Mouse (Mus musculus) common myeloid progenitor, adult 5-6 weeks (primary cell): ENCODE results near the gene Atf6. TPM values are rescaled to one million over a fixed set of nuclear protein-coding genes. Genes with fewer than 3 reads are reported as not detected.
A peak's percentile ranks its signal among the peaks of the same experiment; 100 is the strongest.

Source experiments
- ATAC-seq: replicated peaks from 2 replicates; pipeline ENCODE4 v1.8.0; 2016; ENCODE audit warnings: low read depth, mild to moderate bottlenecking, moderate TSS enrichment, inconsistent platforms; ENCODE audit not compliant: poor library complexity, severe bottlenecking
- total RNA-seq: library from RNA; stranded (forward); fragments of 200-1000, 187-1606 nt; gene quantifications from 2 replicates; pipeline ENCODE4 v1.2.3, GENCODE M21; 2017

The Atf6 gene
- total RNA-seq, 1 experiment from 2014 or later, result 28.6 TPM

GRCm38 (mm10) chr1:170786570-170787341 lies 80.8 kb downstream of the Atf6 start:
- ATAC-seq, result no peak

DNA sequence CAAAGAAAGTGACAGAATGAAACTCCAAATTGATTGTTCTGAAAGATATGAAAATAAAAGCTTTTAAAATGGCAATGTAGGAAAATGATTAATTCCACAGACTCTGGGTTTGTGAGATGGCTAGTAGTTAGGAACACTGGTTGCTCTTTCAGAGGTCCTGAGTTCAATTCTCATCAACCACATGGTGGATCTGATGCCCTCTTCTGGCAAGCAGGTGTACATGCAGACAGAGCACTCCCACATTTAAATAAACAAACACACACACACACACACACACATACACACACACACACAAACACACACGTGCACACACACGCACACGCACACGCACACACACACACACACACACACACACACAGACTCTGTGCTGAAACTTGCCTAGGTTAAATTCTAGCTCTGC lies 89.9 kb downstream of the Atf6 start:
- ATAC-seq, result no peak

DNA sequence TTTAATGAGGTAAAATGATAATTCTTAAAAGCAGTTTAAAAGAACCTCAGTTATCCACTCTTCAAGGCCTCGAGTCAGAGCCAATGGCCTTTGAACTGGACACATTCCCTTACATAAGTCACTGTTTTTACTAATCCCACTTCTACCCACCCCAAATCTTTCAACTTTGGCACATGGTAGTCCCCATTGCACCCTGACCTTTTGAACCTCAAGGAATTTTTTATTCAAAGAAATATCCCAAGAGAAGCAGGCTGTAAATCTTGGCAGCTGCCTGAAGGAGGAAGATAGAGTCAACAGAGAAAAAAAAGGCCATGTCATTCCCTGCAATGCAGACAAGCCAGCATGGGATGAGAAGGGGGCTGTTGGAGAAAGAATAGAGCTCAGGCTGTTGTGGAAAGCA lies 93.1 kb downstream of the Atf6 start:
- no peak for ATAC-seq

GRCm38 (mm10) chr1:170773506-170773905 lies 94.1 kb downstream of the Atf6 start:
- ATAC-seq, result no peak

DNA sequence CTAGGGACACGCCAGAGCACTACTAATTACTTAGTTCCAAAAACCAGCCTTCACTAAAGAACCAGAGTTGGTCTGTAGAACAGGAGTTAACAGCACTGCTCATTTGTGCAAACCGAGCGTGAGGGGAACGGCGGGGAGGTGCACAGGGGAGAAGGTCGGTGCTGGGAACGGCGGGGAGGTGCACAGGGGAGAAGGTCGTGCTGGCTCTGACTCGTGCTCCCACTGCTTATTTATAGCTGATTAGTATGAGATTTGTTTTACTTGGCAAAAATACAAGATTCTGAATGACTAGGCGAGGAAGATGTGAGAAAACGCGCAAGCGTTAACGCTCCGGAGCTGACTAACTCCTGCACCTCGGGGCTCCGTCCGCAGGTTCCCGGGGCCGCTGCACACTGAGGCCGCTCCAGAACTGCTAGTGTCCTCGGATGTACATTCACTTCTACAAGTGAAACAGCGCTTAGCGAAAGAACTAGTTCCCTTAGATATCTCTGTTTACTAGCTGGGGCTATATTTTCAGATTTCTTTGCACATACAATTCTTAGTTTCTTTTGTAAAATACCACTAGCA lies 96.1 kb downstream of the Atf6 start:
- no peak for ATAC-seq

- ATAC-seq, result no peak
Measured at GRCm38 (mm10) chr1:170770691-170771090, 96.9 kb downstream of the Atf6 start.

DNA sequence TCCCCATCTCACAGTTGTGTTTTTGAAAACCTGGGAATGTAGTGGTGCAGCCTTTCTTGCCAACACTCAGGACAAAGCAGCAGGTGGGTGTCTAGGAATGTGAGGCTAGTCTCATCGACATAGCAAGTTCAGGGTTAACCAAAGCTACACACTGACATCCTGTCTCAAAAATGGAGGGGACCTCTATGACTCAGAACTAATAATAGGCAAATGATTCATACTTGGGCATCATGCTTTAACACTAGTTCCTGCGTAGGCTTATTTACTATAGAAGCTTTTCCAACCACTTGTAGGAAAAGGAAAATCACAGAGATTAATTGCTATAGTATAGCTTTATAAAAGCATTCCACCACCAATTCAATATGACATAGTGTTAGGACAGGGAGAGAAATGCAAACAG lies 100.6 kb downstream of the Atf6 start:
- ATAC-seq, result no peak

- no peak for ATAC-seq
Measured at GRCm38 (mm10) chr1:170764798-170765197, 102.8 kb downstream of the Atf6 start.

DNA sequence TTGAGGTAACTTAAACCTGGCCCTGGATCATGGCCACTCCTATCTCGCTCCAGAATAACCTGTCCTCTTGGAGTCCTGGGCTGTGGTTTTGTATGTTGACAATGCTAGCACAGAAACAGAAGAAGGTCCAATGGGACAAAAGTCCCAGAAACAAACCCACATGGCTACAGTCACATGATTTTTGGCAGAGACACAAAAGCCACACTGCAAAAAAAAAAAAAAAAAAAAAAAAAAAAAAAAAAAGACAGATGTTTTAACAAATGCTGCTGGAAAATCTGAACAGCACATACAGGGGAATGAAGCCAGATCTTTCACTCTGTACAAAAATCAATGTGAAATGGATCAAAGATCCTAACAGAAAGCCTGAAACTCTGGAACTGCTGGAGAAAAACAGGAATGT lies 105.9 kb downstream of the Atf6 start:
- ATAC-seq, result no peak

GRCm38 (mm10) chr1:170753597-170753996 lies 114.0 kb downstream of the Atf6 start:
- ATAC-seq, result no peak

- ATAC-seq, result no peak
Measured at GRCm38 (mm10) chr1:170751797-170752196, 115.8 kb downstream of the Atf6 start.

- ATAC-seq, result no peak
Measured at GRCm38 (mm10) chr1:170746523-170746922, 121.0 kb downstream of the Atf6 start.

- ATAC-seq, result no peak
Measured at GRCm38 (mm10) chr1:170741497-170742246, 125.9 kb downstream of the Atf6 start.

DNA sequence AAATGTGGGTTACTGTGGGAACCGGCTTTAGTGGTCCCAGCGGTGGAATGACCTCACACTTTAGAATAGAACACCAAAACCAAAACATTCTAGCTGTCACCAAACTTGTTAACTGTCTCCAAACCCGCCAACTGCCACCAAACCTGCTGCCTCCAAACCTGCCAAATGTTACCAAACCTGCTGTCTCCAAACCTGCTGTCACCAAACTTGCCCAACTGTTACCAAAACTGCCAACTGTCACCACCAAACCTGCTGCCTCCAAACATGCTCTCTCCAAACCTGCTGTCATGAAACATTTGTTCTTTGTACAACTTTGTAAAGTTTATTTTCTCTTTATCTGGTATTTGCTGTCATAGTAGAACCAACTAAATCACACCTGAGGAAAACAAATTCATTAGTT lies 132.7 kb downstream of the Atf6 start:
- ATAC-seq, result no peak

GRCm38 (mm10) chr1:170732596-170732890 lies 135.0 kb downstream of the Atf6 start:
- no peak for ATAC-seq

DNA sequence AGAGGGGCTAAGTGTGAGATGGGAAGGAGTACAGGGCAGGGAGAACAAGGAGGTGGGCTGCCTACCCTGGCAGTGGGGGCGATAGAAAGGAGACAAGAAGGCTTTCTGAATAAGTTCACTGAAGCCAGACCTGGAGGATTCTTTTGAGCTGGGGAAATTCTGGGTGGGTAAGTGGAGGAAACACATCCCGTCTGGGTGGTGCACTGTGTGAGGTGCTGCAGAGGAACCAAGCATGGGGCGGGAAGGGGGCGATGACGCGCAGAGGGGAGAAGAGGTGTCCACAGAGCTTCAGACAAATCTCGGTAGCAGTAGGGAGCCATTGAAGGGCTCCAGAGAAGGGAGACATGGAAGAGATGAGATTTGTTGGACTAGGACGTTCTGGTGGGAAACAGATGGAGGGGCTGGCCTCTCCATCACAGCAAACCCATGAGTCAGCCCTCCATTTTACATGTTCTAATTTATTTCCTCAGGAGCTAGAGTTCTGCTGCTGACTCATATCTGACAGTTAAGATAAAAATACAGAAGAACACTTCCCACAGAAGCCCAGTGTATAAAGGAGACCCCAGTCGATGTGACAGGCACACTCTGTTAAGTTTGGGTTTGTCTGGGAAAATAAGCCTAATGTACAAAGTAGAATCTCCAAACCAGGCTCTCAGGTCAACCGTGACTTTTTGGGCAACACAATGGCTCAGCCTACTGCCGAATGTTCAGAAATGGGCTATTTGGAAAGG lies 135.5 kb downstream of the Atf6 start:
- no peak; the same call in 1 of the 2 replicates for ATAC-seq

- ATAC-seq, result no peak
Measured at GRCm38 (mm10) chr1:170729267-170729962, 138.2 kb downstream of the Atf6 start.

DNA sequence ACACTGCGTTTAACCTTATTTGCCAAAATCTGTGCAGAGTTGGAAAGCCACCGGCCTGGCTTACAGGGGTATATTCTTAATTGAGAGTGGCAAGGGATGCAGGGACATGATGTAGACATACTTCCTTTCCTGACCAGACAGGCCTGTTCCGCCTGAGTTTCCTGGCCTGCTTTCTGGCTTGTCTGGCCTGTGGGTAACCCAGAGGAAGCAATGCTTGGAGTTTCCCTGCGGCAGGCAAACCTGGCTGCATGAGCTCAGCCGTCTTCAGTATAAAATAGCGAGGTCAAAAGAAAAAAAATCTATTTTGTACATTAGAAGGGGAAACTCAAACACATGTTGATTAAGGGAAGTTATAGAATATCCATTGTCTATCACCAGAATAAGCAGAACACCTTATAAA lies 139.0 kb downstream of the Atf6 start:
- ATAC-seq, result no peak

DNA sequence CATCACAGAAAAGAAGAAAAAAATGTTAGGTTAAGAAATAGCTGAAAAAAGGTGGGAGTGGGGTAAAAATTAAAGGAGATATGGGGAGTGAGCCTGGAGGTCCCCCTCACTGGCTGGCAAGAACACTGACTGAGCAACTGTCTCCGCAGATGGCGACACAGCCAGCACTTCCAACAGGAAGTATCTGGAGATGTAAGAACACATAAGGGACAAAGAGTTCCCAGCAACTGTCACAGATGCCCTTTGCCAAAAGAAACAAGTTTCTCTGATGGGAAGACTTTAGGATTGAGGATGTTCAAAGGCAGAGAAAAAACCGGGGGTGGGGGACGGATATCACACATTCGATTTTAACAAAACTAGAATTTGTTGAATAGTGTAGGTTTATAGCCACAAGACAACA lies 146.0 kb downstream of the Atf6 start:
- ATAC-seq, result no peak

DNA sequence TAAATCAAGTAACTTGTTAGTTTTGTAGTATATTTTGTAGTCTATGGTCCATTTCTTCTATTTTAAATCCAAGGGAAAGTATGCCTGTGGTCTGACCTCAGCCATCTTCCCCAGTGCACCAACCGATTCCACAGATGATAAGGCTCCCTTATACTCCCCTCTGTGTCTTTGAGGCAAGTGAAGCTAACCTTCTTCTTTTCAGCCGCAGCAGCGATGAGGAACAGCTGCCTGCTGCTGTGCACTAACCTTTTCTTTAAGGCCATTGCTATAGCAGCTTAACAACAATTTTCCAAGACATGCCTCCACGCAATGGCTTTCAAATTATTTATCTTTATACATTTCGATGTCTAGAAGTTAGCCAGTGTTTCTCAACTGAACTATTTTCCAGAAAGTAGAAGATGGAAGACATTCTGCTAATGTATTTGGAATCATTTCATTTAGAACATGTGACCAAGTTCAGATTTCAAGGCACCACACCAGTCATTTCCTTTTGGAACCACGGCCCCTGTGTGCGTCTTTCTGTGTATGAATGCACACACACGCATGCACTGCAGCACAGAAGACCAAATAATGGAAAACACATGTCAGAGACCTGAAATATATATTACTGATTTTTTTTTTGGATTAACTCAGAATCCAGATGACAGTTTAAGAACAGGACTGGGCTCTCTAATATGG lies 149.3 kb downstream of the Atf6 start:
- peak; percentile 83 for ATAC-seq
